Mouse (Mus musculus) natural killer cell, adult 2 months (primary cell): ENCODE measurements around the gene Olfr45.
"Not testable (repeated sequence)": the region's sequence is repeated elsewhere in the genome, so short reads cannot be mapped to it uniquely, and the experiment has no call there.

Experiments used
- DNase-seq, 2 experiments: peaks; one replicate each; pipeline ENCODE4 v3.0.0; 2022; ENCODE audit warnings: low spot score in 2 of 2

Olfr45 gene

GRCm38 (mm10) chr7:140681651-140682050 lies at the start of gene Olfr45:
Gene Olfr45 (plus strand): TSS chr7:140681951.
- DNase-seq = no peak

GRCm38 (mm10) chr7:140646152-140646551 lies 35.6 kb upstream of the Olfr45 start, which contains the start of gene Olfr53:
Gene Olfr53 (plus strand): TSS chr7:140646452.
- no peak for DNase-seq

GRCm38 (mm10) chr7:140659630-140660029 lies 22.1 kb upstream of the Olfr45 start, which contains the start of gene Olfr539:
Gene Olfr539 (plus strand): TSS chr7:140659930.
- no peak for DNase-seq

- DNase-seq = not testable (repeated sequence)
These were observed 11.1 kb upstream of the Olfr45 start for GRCm38 (mm10) chr7:140670693-140671092.

- no peak for DNase-seq
These were observed 5.9 kb upstream of the Olfr45 start for GRCm38 (mm10) chr7:140675863-140676262.

GRCm38 (mm10) chr7:140679591-140679990 lies 2.2 kb upstream of the Olfr45 start:
- DNase-seq = not testable (repeated sequence)

- DNase-seq = no peak
These were observed 15.2 kb downstream of the Olfr45 start, which contains the start of gene Olfr541 for GRCm38 (mm10) chr7:140696967-140697366. Gene Olfr541 (plus strand): TSS chr7:140697267.

- no peak for DNase-seq
These were observed 24.6 kb downstream of the Olfr45 start for GRCm38 (mm10) chr7:140706348-140706747.

GRCm38 (mm10) chr7:140707536-140708284 lies 26.0 kb downstream of the Olfr45 start:
- no peak for DNase-seq

- DNase-seq = no peak
These were observed 35.7 kb downstream of the Olfr45 start for GRCm38 (mm10) chr7:140717155-140718055.

GRCm38 (mm10) chr7:140721095-140721494 lies 39.3 kb downstream of the Olfr45 start:
- DNase-seq = no peak

- DNase-seq = no peak
These were observed 43.8 kb downstream of the Olfr45 start for GRCm38 (mm10) chr7:140725558-140725957.

- DNase-seq = no peak
These were observed 51.4 kb downstream of the Olfr45 start for GRCm38 (mm10) chr7:140733162-140733561.
